Mouse (Mus musculus) liver, embryonic 12.5 days (tissue): Measurements from ENCODE around the gene Gdf11. TPM values are rescaled to one million over a fixed set of nuclear protein-coding genes. Genes with fewer than 3 reads are reported as not detected.

Experiments used
- ATAC-seq: fragments of 200-750 bp; cut with Nextera tagmentation; 2 replicates; pipeline ENCODE4 v1.8.0; 2017; ENCODE audit warnings: moderate number of reproducible peaks, mild to moderate bottlenecking, moderate library complexity
- H3K27ac ChIP-seq: fragments of 300-500 bp; sonication (generic); 2 replicates; pipeline ENCODE4 v1.5.1; 2016; ENCODE audit warnings: mild to moderate bottlenecking
- H3K27me3 ChIP-seq: fragments of 300-500 bp; sonication (generic); replicated peaks from 2 replicates; pipeline ENCODE4 v1.6.1; 2016; ENCODE audit warnings: mild to moderate bottlenecking, moderate library complexity
- H3K36me3 ChIP-seq: fragments of 300-500 bp; sonication (generic); 2 replicates; pipeline ENCODE4 v1.6.1; 2016; ENCODE audit warnings: mild to moderate bottlenecking, moderate library complexity
- H3K4me1 ChIP-seq: fragments of 300-500 bp; sonication (generic); 2 replicates; pipeline ENCODE4 v1.6.1; 2016
- H3K4me2 ChIP-seq: fragments of 300-500 bp; sonication (generic); 2 replicates; pipeline ENCODE4 v1.6.1; 2016; ENCODE audit warnings: mild to moderate bottlenecking, moderate library complexity
- H3K4me3 ChIP-seq: fragments of 300-500 bp; sonication (generic); 2 replicates; pipeline ENCODE4 v1.5.1; 2016; ENCODE audit warnings: mild to moderate bottlenecking, moderate library complexity
- H3K9ac ChIP-seq: fragments of 300-500 bp; sonication (generic); 2 replicates; pipeline ENCODE4 v1.6.1; 2016; ENCODE audit warnings: mild to moderate bottlenecking, moderate library complexity
- H3K9me3 ChIP-seq: fragments of 300-500 bp; sonication (generic); replicated peaks from 2 replicates; pipeline ENCODE4 v1.6.1; 2016; ENCODE audit warnings: mild to moderate bottlenecking, moderate library complexity
- polyA plus RNA-seq: library from polyadenylated mRNA; unstranded; fragments of >200 nt; fragmentation: Nextera tagmentation; extraction: Ambion mirVana; gene quantifications from 2 replicates; pipeline ENCODE4 v1.2.1, GENCODE M21; 2016

The Gdf11 gene
- polyA plus RNA-seq, 1 experiment from 2014 or later, result 1.9 TPM

- peak; percentile 66 for ATAC-seq
- peak overlapping the region; percentile 70 for H3K27ac ChIP-seq
- H3K36me3 ChIP-seq, result peaks cover 77% of the 10 kb centered on the region
- no peak overlapping the region for H3K4me3 ChIP-seq
- no peak overlapping the region for H3K9ac ChIP-seq
- peaks cover 37% of the 10 kb centered on the region for H3K4me1 ChIP-seq
- H3K9me3 ChIP-seq, result no peaks in the 10 kb centered on the region
- H3K4me2 ChIP-seq, result peak overlapping the region; percentile 27
- no peaks in the 10 kb centered on the region for H3K27me3 ChIP-seq
Observed at GRCm38 (mm10) chr10:128840612-128841011, 50.9 kb downstream of the Gdf11 start.

- no peak overlapping the region for H3K4me3 ChIP-seq
- H3K27me3 ChIP-seq, result no peaks in the 10 kb centered on the region
- H3K27ac ChIP-seq, result peak overlapping the region; percentile 64
- H3K9me3 ChIP-seq, result no peaks in the 10 kb centered on the region
- peak overlapping the region; percentile 27 for H3K4me2 ChIP-seq
- 0 out of 2 replicates have a peak overlapping the region, but pooled peaks have one; percentile 29 for H3K9ac ChIP-seq
- peaks cover 80% of the 10 kb centered on the region for H3K36me3 ChIP-seq
- H3K4me1 ChIP-seq, result peaks cover 37% of the 10 kb centered on the region
- peak; percentile 74 for ATAC-seq
Observed at GRCm38 (mm10) chr10:128839434-128839833, 52.1 kb downstream of the Gdf11 start.

GRCm38 (mm10) chr10:128837400-128837799 lies 54.1 kb downstream of the Gdf11 start:
- no peak overlapping the region for H3K4me3 ChIP-seq
- H3K27ac ChIP-seq, result no peak overlapping the region
- H3K9me3 ChIP-seq, result no peaks in the 10 kb centered on the region
- no peak overlapping the region for H3K9ac ChIP-seq
- no peak overlapping the region for H3K4me2 ChIP-seq
- no peak for ATAC-seq
- no peaks in the 10 kb centered on the region for H3K27me3 ChIP-seq
- peaks cover 37% of the 10 kb centered on the region for H3K4me1 ChIP-seq
- peaks cover 86% of the 10 kb centered on the region for H3K36me3 ChIP-seq

Other genes starting within 250 kb of the Gdf11 start
- gene Ikzf4, start 245.7 kb downstream of the Gdf11 start, polyA plus RNA-seq, result 0.41 and 0.42 TPM in 2 replicates
- gene Suox, start 217.6 kb downstream of the Gdf11 start, polyA plus RNA-seq, result 10.4 and 10.5 TPM in 2 replicates
- 34.2 and 34.7 TPM in 2 replicates for gene Rab5b, start 195.5 kb downstream of the Gdf11 start, polyA plus RNA-seq
- 0.36 and 0.43 TPM in 2 replicates for gene Pmel, start 187.5 kb downstream of the Gdf11 start, polyA plus RNA-seq
- gene Cdk2, start 186.7 kb downstream of the Gdf11 start, polyA plus RNA-seq, result 82.8 and 84.9 TPM in 2 replicates
- gene Dgka, start 146.9 kb downstream of the Gdf11 start, polyA plus RNA-seq, result 2.8 TPM in 2 replicates
- gene Pym1, start 143.8 kb downstream of the Gdf11 start, polyA plus RNA-seq, result 25.8 and 26.8 TPM in 2 replicates
- 5.5 and 6.8 TPM in 2 replicates for gene Mmp19, start 100.8 kb downstream of the Gdf11 start, polyA plus RNA-seq
- 27.9 and 29.1 TPM in 2 replicates for gene Dnajc14, start 87.7 kb downstream of the Gdf11 start, polyA plus RNA-seq
- 3.7 and 3.9 TPM in 2 replicates for gene Tmem198b, start 87.3 kb downstream of the Gdf11 start, polyA plus RNA-seq
- gene Sarnp, start 74.4 kb downstream of the Gdf11 start, polyA plus RNA-seq, result 154 and 161 TPM in 2 replicates
- gene Ormdl2, start 70.1 kb downstream of the Gdf11 start, polyA plus RNA-seq, result 82.5 and 85.8 TPM in 2 replicates
- 127 and 129 TPM in 2 replicates for gene Cd63, start 9.3 kb upstream of the Gdf11 start, polyA plus RNA-seq
- gene Rdh5, start 31.2 kb upstream of the Gdf11 start, polyA plus RNA-seq, result 8.2 and 9.0 TPM in 2 replicates
- gene Bloc1s1, start 32.3 kb upstream of the Gdf11 start, polyA plus RNA-seq, result 82.5 and 83.0 TPM in 2 replicates
- 0.12 and 0.17 TPM in 2 replicates for gene Itga7, start 42.1 kb upstream of the Gdf11 start, polyA plus RNA-seq
- gene Mettl7b, start 69.3 kb upstream of the Gdf11 start, polyA plus RNA-seq, result not detected in 2 replicates
- gene Olfr9, start 97.7 kb upstream of the Gdf11 start, polyA plus RNA-seq, result not detected in 2 replicates
- not detected in 2 replicates for gene Olfr763, start 119.1 kb upstream of the Gdf11 start, polyA plus RNA-seq
- gene Olfr764-ps1, start 148.2 kb upstream of the Gdf11 start, polyA plus RNA-seq, result not detected in 2 replicates
- gene Olfr765, start 158.3 kb upstream of the Gdf11 start, polyA plus RNA-seq, result not detected in 2 replicates
- gene Olfr766-ps1, start 177.3 kb upstream of the Gdf11 start, polyA plus RNA-seq, result not detected in 2 replicates
- not detected in 2 replicates for gene Olfr767, start 191.2 kb upstream of the Gdf11 start, polyA plus RNA-seq
- not detected in 2 replicates for gene Olfr768, start 207.7 kb upstream of the Gdf11 start, polyA plus RNA-seq
- gene Olfr769, start 226.1 kb upstream of the Gdf11 start, polyA plus RNA-seq, result not detected in 2 replicates
- gene Olfr770, start 247.3 kb upstream of the Gdf11 start, polyA plus RNA-seq, result not detected in 2 replicates